Mouse (Mus musculus) midbrain, embryonic 16.5 days (tissue): ENCODE results near the gene Sp6. TPM values are rescaled to one million over a fixed set of nuclear protein-coding genes. Genes with fewer than 3 reads are reported as not detected.

Experiments
- ATAC-seq: fragments of 200-750 bp; cut with Nextera tagmentation; 2 replicates; pipeline ENCODE4 v1.8.0; 2017; ENCODE audit warnings: moderate TSS enrichment
- H3K27ac ChIP-seq: fragments of 300-500 bp; sonication (generic); 2 replicates; pipeline ENCODE4 v1.5.1; 2014; ENCODE audit warnings: mild to moderate bottlenecking, low read length, mixed read lengths
- H3K27me3 ChIP-seq: fragments of 300-500 bp; sonication (generic); 2 replicates; pipeline ENCODE4 v1.6.1; 2014; ENCODE audit warnings: low read depth, low read length, mixed read lengths; ENCODE audit not compliant: control insufficient read depth, insufficient read depth
- H3K36me3 ChIP-seq: fragments of 300-500 bp; sonication (generic); 2 replicates; pipeline ENCODE4 v1.6.1; 2014; ENCODE audit warnings: mild to moderate bottlenecking, low read length, moderate library complexity, mixed read lengths; ENCODE audit not compliant: control insufficient read depth, insufficient read depth
- H3K4me1 ChIP-seq: fragments of 300-500 bp; sonication (generic); 2 replicates; pipeline ENCODE4 v1.6.1; 2014; ENCODE audit warnings: mild to moderate bottlenecking, low read length, mixed read lengths; ENCODE audit not compliant: control insufficient read depth, insufficient read depth
- H3K4me2 ChIP-seq: fragments of 300-500 bp; sonication (generic); 2 replicates; pipeline ENCODE4 v1.6.1; 2014; ENCODE audit warnings: mild to moderate bottlenecking, low read length, mixed read lengths
- H3K4me3 ChIP-seq: fragments of 300-500 bp; sonication (generic); 2 replicates; pipeline ENCODE4 v1.5.1; 2014; ENCODE audit warnings: low read depth, mild to moderate bottlenecking, low read length, moderate library complexity, mixed read lengths
- H3K9ac ChIP-seq: fragments of 300-500 bp; sonication (generic); 2 replicates; pipeline ENCODE4 v1.6.1; 2014; ENCODE audit warnings: low read depth, low read length, mixed read lengths
- H3K9me3 ChIP-seq: fragments of 300-500 bp; sonication (generic); replicated peaks from 2 replicates; pipeline ENCODE4 v1.6.1; 2014; ENCODE audit warnings: mild to moderate bottlenecking, low read length, mixed read lengths; ENCODE audit not compliant: control insufficient read depth, poor library complexity, severe bottlenecking
- WGBS: fragments of 180-500 bp; shearing (Covaris S2); extraction: QIAGEN DNeasy Blood & Tissue Kit; methylation state at CpG from one replicate; pipeline ENCODE4 v1.1.7; 2014; 5-methylcytosine and 5-hydroxymethylcytosine counted together
- polyA plus RNA-seq: library from polyadenylated mRNA; unstranded; fragments of >200 nt; fragmentation: Nextera tagmentation; extraction: Ambion mirVana; gene quantifications from 2 replicates; pipeline ENCODE4 v1.2.1, GENCODE M21; 2015

Gene Sp6
- polyA plus RNA-seq, 1 experiment from 2014 or later = 0.35 TPM

- Histone ChIP-seq H3K27ac (0 out of 2 replicates have a peak overlapping the region, but pooled peaks have one; percentile 26), H3K4me1 (no peaks in the 10 kb centered on the region), H3K4me2 (no peak overlapping the region), H3K9ac (0 out of 2 replicates have a peak overlapping the region, but pooled peaks have one; percentile 18), H3K36me3 (peaks cover 24% of the 10 kb centered on the region), H3K4me3 (no peak overlapping the region), H3K9me3 (no peaks in the 10 kb centered on the region), H3K27me3 (no peaks in the 10 kb centered on the region)
- WGBS = 16% methylated on average over 9 of the region's 9 CpGs
- no peak for ATAC-seq
Observed at GRCm38 (mm10) chr11:97063274-97063920, 50.2 kb downstream of the Sp6 start.

GRCm38 (mm10) chr11:97063921-97064295 lies 50.7 kb downstream of the Sp6 start:
- no peak overlapping the region for H3K9ac ChIP-seq
- no peak for ATAC-seq
- H3K36me3 ChIP-seq = peaks cover 24% of the 10 kb centered on the region
- 90% methylated on average over 3 of the region's 3 CpGs for WGBS
- H3K4me3 ChIP-seq = no peak overlapping the region
- H3K27ac ChIP-seq = no peak overlapping the region
- H3K27me3 ChIP-seq = no peaks in the 10 kb centered on the region
- H3K4me2 ChIP-seq = no peak overlapping the region
- H3K4me1 ChIP-seq = no peaks in the 10 kb centered on the region
- no peaks in the 10 kb centered on the region for H3K9me3 ChIP-seq

- WGBS = 91% methylated on average over 12 of the region's 12 CpGs
- peaks cover 19% of the 10 kb centered on the region for H3K36me3 ChIP-seq
- H3K4me2 ChIP-seq = no peak overlapping the region
- no peaks in the 10 kb centered on the region for H3K9me3 ChIP-seq
- H3K27me3 ChIP-seq = no peaks in the 10 kb centered on the region
- H3K27ac ChIP-seq = no peak overlapping the region
- H3K9ac ChIP-seq = no peak overlapping the region
- no peak for ATAC-seq
- H3K4me3 ChIP-seq = no peak overlapping the region
- no peaks in the 10 kb centered on the region for H3K4me1 ChIP-seq
Observed at GRCm38 (mm10) chr11:97065538-97066295, 52.5 kb downstream of the Sp6 start.

GRCm38 (mm10) chr11:97066656-97067360 lies 53.6 kb downstream of the Sp6 start:
- 53% methylated on average over 22 of the region's 22 CpGs for WGBS
- Histone ChIP-seq H3K4me2 (no peak overlapping the region), H3K27me3 (no peaks in the 10 kb centered on the region)

GRCm38 (mm10) chr11:97069333-97069732 lies 56.1 kb downstream of the Sp6 start:
- ATAC-seq = no peak
- H3K4me2 ChIP-seq = no peak overlapping the region
- H3K36me3 ChIP-seq = peaks cover 14% of the 10 kb centered on the region
- no peaks in the 10 kb centered on the region for H3K4me1 ChIP-seq
- 53% methylated on average over 1 of the region's 1 CpGs for whole genome bisulfite sequencing
- no peak overlapping the region for H3K27ac ChIP-seq
- no peak overlapping the region for H3K9ac ChIP-seq
- H3K27me3 ChIP-seq = no peaks in the 10 kb centered on the region
- H3K4me3 ChIP-seq = no peak overlapping the region
- H3K9me3 ChIP-seq = no peaks in the 10 kb centered on the region

More at GRCm38 (mm10) chr11:97066656-97067360, 53.6 kb downstream of the Sp6 start:
- H3K9ac ChIP-seq = no peak overlapping the region
- no peak for ATAC-seq
- no peak overlapping the region for H3K27ac ChIP-seq
- H3K4me1 ChIP-seq = no peaks in the 10 kb centered on the region
- no peaks in the 10 kb centered on the region for H3K9me3 ChIP-seq
- H3K4me3 ChIP-seq = no peak overlapping the region
- peaks cover 14% of the 10 kb centered on the region for H3K36me3 ChIP-seq

- no peak for ATAC-seq
- Histone ChIP-seq H3K4me2 (no peak overlapping the region), H3K9ac (no peak overlapping the region), H3K27ac (no peak overlapping the region), H3K27me3 (no peaks in the 10 kb centered on the region), H3K4me1 (no peaks in the 10 kb centered on the region), H3K4me3 (no peak overlapping the region), H3K36me3 (peaks cover 14% of the 10 kb centered on the region), H3K9me3 (no peaks in the 10 kb centered on the region)
- WGBS = 88% methylated on average over 2 of the region's 2 CpGs
Observed at GRCm38 (mm10) chr11:97069770-97070169, 56.6 kb downstream of the Sp6 start.

DNA sequence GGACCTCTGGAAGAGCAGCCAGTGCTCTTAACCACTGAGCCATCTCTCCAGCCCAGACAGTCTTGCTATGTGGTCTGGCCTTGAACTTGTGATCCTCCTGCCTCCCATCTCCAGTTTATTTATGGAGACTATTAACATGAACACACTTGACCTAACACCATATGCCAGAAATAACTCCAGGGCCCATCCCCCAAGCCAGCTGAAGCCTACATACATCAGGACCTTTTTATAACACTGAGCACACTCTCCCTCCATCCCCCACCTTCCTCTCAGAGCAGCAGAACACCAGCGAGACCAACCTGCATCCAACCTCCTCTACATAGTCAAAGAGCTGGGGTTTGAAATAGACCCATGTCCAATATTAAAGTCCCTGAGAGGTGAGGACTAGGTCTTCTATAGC lies 57.9 kb downstream of the Sp6 start:
- Histone ChIP-seq H3K4me2 (no peak overlapping the region), H3K36me3 (peaks cover 12% of the 10 kb centered on the region), H3K9ac (no peak overlapping the region), H3K9me3 (no peaks in the 10 kb centered on the region), H3K4me1 (no peaks in the 10 kb centered on the region), H3K4me3 (no peak overlapping the region), H3K27me3 (no peaks in the 10 kb centered on the region), H3K27ac (no peak overlapping the region)
- 77% methylated on average over 1 of the region's 1 CpGs for WGBS
- ATAC-seq = no peak

GRCm38 (mm10) chr11:97072533-97072932 lies 59.3 kb downstream of the Sp6 start:
- Histone ChIP-seq H3K4me1 (no peaks in the 10 kb centered on the region), H3K27me3 (no peaks in the 10 kb centered on the region), H3K4me2 (no peak overlapping the region), H3K9ac (no peak overlapping the region), H3K36me3 (peaks cover 5% of the 10 kb centered on the region), H3K27ac (no peak overlapping the region), H3K4me3 (no peak overlapping the region), H3K9me3 (no peaks in the 10 kb centered on the region)
- ATAC-seq = no peak; the same call in 1 of the 2 replicates
- 26% methylated on average over 3 of the region's 3 CpGs for WGBS

DNA sequence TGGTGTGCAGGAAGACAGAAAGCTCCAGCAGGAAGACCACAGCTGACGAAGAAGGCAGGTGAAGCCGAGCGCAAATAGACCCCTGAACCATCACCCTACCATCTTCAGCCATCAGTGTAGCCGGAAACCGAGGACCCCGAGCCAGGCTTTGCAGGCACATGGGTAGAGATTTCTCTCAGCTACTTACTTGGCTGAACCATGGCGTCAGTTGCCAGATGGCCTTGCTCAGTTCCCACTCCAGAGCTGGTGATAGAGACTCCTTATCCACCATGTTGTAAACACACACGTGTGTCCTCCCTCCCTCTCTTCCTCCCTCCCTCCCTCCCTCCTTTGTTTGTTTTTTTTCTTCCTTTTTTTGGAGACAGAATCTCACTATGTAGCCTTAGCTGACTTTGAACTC lies 61.0 kb downstream of the Sp6 start:
- H3K4me3 ChIP-seq = no peak overlapping the region
- no peaks in the 10 kb centered on the region for H3K9me3 ChIP-seq
- WGBS = 74% methylated on average over 8 of the region's 8 CpGs
- no peak for ATAC-seq
- H3K27ac ChIP-seq = no peak overlapping the region
- no peaks in the 10 kb centered on the region for H3K36me3 ChIP-seq
- H3K9ac ChIP-seq = no peak overlapping the region
- H3K27me3 ChIP-seq = no peaks in the 10 kb centered on the region
- no peak overlapping the region for H3K4me2 ChIP-seq
- no peaks in the 10 kb centered on the region for H3K4me1 ChIP-seq
